Mouse (Mus musculus) small intestine, adult 2 months (tissue): ENCODE measurements around the gene Bmp4. TPM values are rescaled to one million over a fixed set of nuclear protein-coding genes. Genes with fewer than 3 reads are reported as not detected.

ENCODE experiments used
- H3K27ac ChIP-seq: fragments of 200-500 bp; 2 replicates; pipeline ENCODE4 v1.5.1; 2012; ENCODE audit warnings: low read depth, low read length, control low read depth, inconsistent platforms; ENCODE audit not compliant: insufficient read depth
- H3K27me3 ChIP-seq: fragments of 200-500 bp; 2 replicates; pipeline ENCODE4 v1.6.1; 2012; ENCODE audit warnings: mild to moderate bottlenecking, moderate library complexity, low read length, inconsistent platforms; ENCODE audit not compliant: control insufficient read depth, insufficient read depth
- H3K36me3 ChIP-seq: fragments of 200-500 bp; 2 replicates; pipeline ENCODE4 v1.6.1; 2012; ENCODE audit warnings: mild to moderate bottlenecking, low read length, control low read depth, inconsistent platforms; ENCODE audit not compliant: control insufficient read depth, insufficient read depth
- H3K4me1 ChIP-seq: fragments of 200-500 bp; 2 replicates; pipeline ENCODE4 v1.6.1; 2012; ENCODE audit warnings: low read length, inconsistent platforms, mixed read lengths; ENCODE audit not compliant: control insufficient read depth, insufficient read depth, insufficient read length
- H3K4me3 ChIP-seq: fragments of 200-500 bp; 2 replicates; pipeline ENCODE4 v1.5.1; 2012; ENCODE audit warnings: low read depth, mild to moderate bottlenecking, control low read depth, inconsistent platforms, low read length, moderate library complexity
- CTCF ChIP-seq: fragments of 200-500 bp; IDR thresholded peaks from 2 replicates; pipeline ENCODE4 v1.5.1; 2012; ENCODE audit warnings: low read depth, mild to moderate bottlenecking, control low read depth, inconsistent platforms, low read length, moderate library complexity, mixed read lengths; ENCODE audit not compliant: insufficient replicate concordance, insufficient read length; ENCODE audit errors: extremely low read depth
- POLR2A ChIP-seq: fragments of 200-500 bp; IDR thresholded peaks from 2 replicates; pipeline ENCODE4 v1.6.1; 2012; ENCODE audit warnings: low read depth, mild to moderate bottlenecking, control low read depth, inconsistent platforms, low read length, moderate library complexity
- WGBS: fragments of 180-500 bp; shearing (Covaris S2); methylation state at CpG from one replicate; pipeline ENCODE4 v1.1.7; 2018; 5-methylcytosine and 5-hydroxymethylcytosine counted together
- polyA plus RNA-seq: library from polyadenylated mRNA; depleted of rRNA; stranded (reverse); fragments of >200 nt; gene quantifications from 2 replicates; pipeline ENCODE4 v1.2.3, GENCODE M21; 2012

Gene Bmp4
- polyA plus RNA-seq, 1 experiment = 37.1 TPM

- TF ChIP-seq CTCF = no peak
- TF ChIP-seq POLR2A = no peak
- no peak overlapping the region for H3K4me3 ChIP-seq
- no peaks in the 10 kb centered on the region; the same call in 1 of the 2 replicates for H3K4me1 ChIP-seq
- H3K27me3 ChIP-seq = peaks cover 28% of the 10 kb centered on the region
- H3K36me3 ChIP-seq = no peaks in the 10 kb centered on the region
- no peak overlapping the region for H3K27ac ChIP-seq
- 29% methylated on average over 6 of the region's 6 CpGs for WGBS
Measured at GRCm38 (mm10) chr14:46391621-46392170, 1.2 kb upstream of the Bmp4 start.

- Histone ChIP-seq H3K27me3 (peaks cover 42% of the 10 kb centered on the region), H3K36me3 (no peaks in the 10 kb centered on the region), H3K27ac (peak overlapping the region; percentile 63), H3K4me1 (no peaks in the 10 kb centered on the region; the same call in 1 of the 2 replicates), H3K4me3 (peak overlapping the region; percentile 49)
- TF ChIP-seq POLR2A (no peak), CTCF (no peak)
- WGBS = 13% methylated on average over 24 of the region's 24 CpGs
Measured at GRCm38 (mm10) chr14:46389438-46390248, 826 bp downstream of the Bmp4 start.

GRCm38 (mm10) chr14:46388636-46389035, 1.8 kb downstream of the Bmp4 start:
- Histone ChIP-seq H3K36me3 (peaks cover 2% of the 10 kb centered on the region; the same call in 1 of the 2 replicates), H3K27me3 (peaks cover 45% of the 10 kb centered on the region), H3K27ac (peak overlapping the region; percentile 55), H3K4me3 (peak overlapping the region; percentile 67), H3K4me1 (no peaks in the 10 kb centered on the region; the same call in 1 of the 2 replicates)
- WGBS = 2% methylated on average over 27 of the region's 27 CpGs
- no peak for TF ChIP-seq CTCF
- no peak for TF ChIP-seq POLR2A

GRCm38 (mm10) chr14:46387821-46388481, 2.5 kb downstream of the Bmp4 start:
- 2% methylated on average over 41 of the region's 41 CpGs for WGBS
- H3K27ac ChIP-seq = peak overlapping the region; percentile 55
- no peaks in the 10 kb centered on the region; the same call in 1 of the 2 replicates for H3K4me1 ChIP-seq
- peaks cover 3% of the 10 kb centered on the region; the same call in 1 of the 2 replicates for H3K36me3 ChIP-seq
- peak overlapping the region; percentile 67 for H3K4me3 ChIP-seq
- peaks cover 45% of the 10 kb centered on the region for H3K27me3 ChIP-seq
- TF ChIP-seq POLR2A = no peak
- no peak for TF ChIP-seq CTCF

GRCm38 (mm10) chr14:46387357-46387671, 3.2 kb downstream of the Bmp4 start:
- TF ChIP-seq POLR2A = no peak
- no peak for TF ChIP-seq CTCF
- Histone ChIP-seq H3K36me3 (peaks cover 3% of the 10 kb centered on the region), H3K27ac (peak overlapping the region; percentile 55), H3K27me3 (peaks cover 45% of the 10 kb centered on the region), H3K4me3 (peak overlapping the region; percentile 67), H3K4me1 (no peaks in the 10 kb centered on the region; the same call in 1 of the 2 replicates)
- WGBS = under 1% methylated on average over 27 of the region's 27 CpGs

GRCm38 (mm10) chr14:46386478-46387356, 3.8 kb downstream of the Bmp4 start:
- Histone ChIP-seq H3K4me3 (peak overlapping the region; percentile 67), H3K27ac (peak overlapping the region; percentile 74; the same call in 1 of the 2 replicates), H3K27me3 (peaks cover 45% of the 10 kb centered on the region), H3K4me1 (no peaks in the 10 kb centered on the region; the same call in 1 of the 2 replicates), H3K36me3 (peaks cover 3% of the 10 kb centered on the region)
- WGBS = 1% methylated on average over 28 of the region's 28 CpGs
- TF ChIP-seq CTCF = no peak
- TF ChIP-seq POLR2A = no peak
